Comparison of ENCODE assay signal across 8 mouse cellular contexts in the genomic region with DNA sequence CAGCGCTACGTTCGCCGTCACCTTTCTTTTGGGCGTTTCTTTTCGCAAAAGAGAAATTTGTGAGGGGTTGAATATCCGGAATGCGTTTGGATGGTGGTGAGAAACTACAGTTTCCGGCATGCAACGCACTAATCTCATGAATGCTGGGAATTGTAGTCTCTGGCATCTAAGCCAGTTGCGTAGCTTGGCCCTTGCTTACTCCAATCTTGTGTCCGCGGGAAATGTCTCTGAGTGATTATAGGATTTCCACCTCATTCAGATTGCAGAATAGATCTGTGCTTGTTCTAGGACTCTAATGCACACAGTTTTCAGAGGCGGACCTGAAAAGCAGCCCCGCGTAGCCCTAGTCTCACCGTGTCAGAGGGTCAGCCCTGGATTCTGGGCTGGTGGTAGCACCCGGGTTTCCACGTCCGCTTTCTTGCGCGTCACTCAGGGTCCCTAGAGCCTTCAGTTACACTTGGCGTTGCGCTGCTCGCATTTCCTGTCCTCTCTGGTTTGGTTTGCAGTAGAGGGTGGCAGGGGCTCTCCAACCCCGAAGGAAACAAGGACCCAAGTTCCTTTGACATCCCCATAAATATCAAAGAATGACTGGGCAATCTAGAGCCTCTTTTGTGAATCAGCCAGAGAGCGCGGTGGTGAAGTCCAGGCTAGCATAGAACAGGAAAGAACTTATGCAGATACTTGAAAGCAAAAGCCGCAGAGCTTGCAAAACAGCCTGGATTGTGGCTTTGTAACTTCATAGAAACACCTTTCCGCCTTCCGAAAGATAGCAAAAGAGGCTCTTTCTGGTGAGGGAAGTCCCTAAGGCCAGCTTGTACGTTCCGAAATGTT. TPM values are rescaled to one million over a fixed set of nuclear protein-coding genes. Genes with fewer than 3 reads are reported as not detected.
DNase-seq lines count a peak whose midpoint lies in the region; ATAC-seq lines count a peak whose summit lies in the region.

No protein-coding gene starts in this region.

- peak overlapping the region; percentile 84 for H3K4me2 ChIP-seq in neural tube, embryonic 12.5 days (replicated peaks)

- no peaks in the 10 kb centered on the region for H3K9me3 ChIP-seq in neural tube, embryonic 12.5 days

- 5% methylated on average over 33 of the region's 33 CpGs for WGBS in neural tube, embryonic 12.5 days

- H3K4me1 ChIP-seq in neural tube, embryonic 12.5 days: peaks cover 30% of the 10 kb centered on the region

- H3K27ac ChIP-seq in neural tube, embryonic 12.5 days: peak overlapping the region; percentile 75

- H3K4me3 ChIP-seq in neural tube, embryonic 12.5 days: peak overlapping the region; percentile 80

- peak overlapping the region; percentile 87 for H3K9ac ChIP-seq in neural tube, embryonic 12.5 days

- no peaks in the 10 kb centered on the region for H3K27me3 ChIP-seq in neural tube, embryonic 12.5 days (replicated peaks)

- peak; percentile 90 for ATAC-seq in neural tube, embryonic 12.5 days (ENCODE audit: low FRiP score, low read depth)

- peak; percentile 83 for DNase-seq in right cerebral cortex, adult 18-20 months
- no peak for DNase-seq in right cerebral cortex, adult 2 months (ENCODE audit: low spot score in 2 of 2)
- peak; percentile 87 for DNase-seq in c-Kit-positive CD71-positive TER-119-positive erythroid progenitor cells, embryonic 14.5 days (ENCODE audit: low spot score)
- DNase-seq in gastrocnemius, adult 8-10 months (ENCODE audit: low spot score in 2 of 2): peak; percentile 63 to 69
- peak; percentile 97 for DNase-seq in induced T-regulatory cell, adult 2 months (ENCODE audit: low read depth)
- DNase-seq in lung, adult 18-20 months: peak; percentile 82 to 83
- DNase-seq in thymus, postnatal 14 days: peak; percentile 77

- H3K36me3 ChIP-seq in neural tube, embryonic 12.5 days: peaks cover 19% of the 10 kb centered on the region

RNA-seq across cellular contexts. Expression of a gene that starts 0.5 kb away (rescaled TPM):
- total RNA-seq in gastrocnemius, adult 8-10 months (2022): 1 to 10 TPM; 2.2 to 2.6 (median 2.3) TPM
- polyA plus RNA-seq in neural tube, embryonic 12.5 days (2016; fragmentation: Nextera tagmentation; extraction: Ambion mirVana): 3.0 and 3.4 TPM in 2 replicates

RNA-seq across cellular contexts. Expression of a gene that starts 0.8 kb away (rescaled TPM):
- total RNA-seq in gastrocnemius, adult 8-10 months (2022): 100 to 1,000 TPM in 3 of 4 experiments, 10 to 100 TPM in 1; 97.1 to 109 (median 103) TPM
- polyA plus RNA-seq in neural tube, embryonic 12.5 days (2016; fragmentation: Nextera tagmentation; extraction: Ambion mirVana): 454 and 496 TPM in 2 replicates

RNA-seq across cellular contexts. Expression of a gene that starts 57.6 kb away (rescaled TPM):
- total RNA-seq in gastrocnemius, adult 8-10 months (2022): 10 to 100 TPM; 20.1 to 25.2 (median 21.3) TPM
- polyA plus RNA-seq in neural tube, embryonic 12.5 days (2016; fragmentation: Nextera tagmentation; extraction: Ambion mirVana): not detected in 2 replicates

Comparison
In these comparisons a context has a peak if more than half of its experiments do, and no peak if none do; other contexts are left out.
1. DNase-seq: peak in right cerebral cortex, adult 18-20 months (single experiment), c-Kit-positive CD71-positive TER-119-positive erythroid progenitor cells, embryonic 14.5 days (single experiment), gastrocnemius, adult 8-10 months (2 of 2), induced T-regulatory cell, adult 2 months (single experiment), lung, adult 18-20 months (2 of 2) and thymus, postnatal 14 days (single experiment); none in right cerebral cortex, adult 2 months (0 of 2).